Mouse (Mus musculus) heart, postnatal 36 days (tissue): ENCODE measurements around the gene Adgrl1. TPM values are rescaled to one million over a fixed set of nuclear protein-coding genes. Genes with fewer than 3 reads are reported as not detected.
"Not testable (repeated sequence)": the region's sequence is repeated elsewhere in the genome, so short reads cannot be mapped to it uniquely, and the experiment has no call there.

Experiments
- DNase-seq, 2 experiments: peaks; one replicate each; pipeline ENCODE4 v3.0.0; 2021 to 2022
- intact Hi-C: fragments of 180-260 bp; cut with DNase I; formaldehyde crosslinking; loops from one replicate; pipeline ENCODE4 v1.15.1; 2025
- microRNA-seq, 2 experiments: library from miRNA; unstranded; fragments of <30 nt; microRNA quantifications; one replicate each; pipeline ENCODE4 v1.2.0; 2021; ENCODE audit warnings: borderline number of aligned reads in 2 of 2
- total RNA-seq, 2 experiments: library from RNA; stranded (reverse); gene quantifications; 2 replicates each; pipeline ENCODE4 v1.2.3; 2021

The Adgrl1 gene
- total RNA-seq, 2 experiments from 2014 or later = 13.9 to 15.0 TPM

DNA sequence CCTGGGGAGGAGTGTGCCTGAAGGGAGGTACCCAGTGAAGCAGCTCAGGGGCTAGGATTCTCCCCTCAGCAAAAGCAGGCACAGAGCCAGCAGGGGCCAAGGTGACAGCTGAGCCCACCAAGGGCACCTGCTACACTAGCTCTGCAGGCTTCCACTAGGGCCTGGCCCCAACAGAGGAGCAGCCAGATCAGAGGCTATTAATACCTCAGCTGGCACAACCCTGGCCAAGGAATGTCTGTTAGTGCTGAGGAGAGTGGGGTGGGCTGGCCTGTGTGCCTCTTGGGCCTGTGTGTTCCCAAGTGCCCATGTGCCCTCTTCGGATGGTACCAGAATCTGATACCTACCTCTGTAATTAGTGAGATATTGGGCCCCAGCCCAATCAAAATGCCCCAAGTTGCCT lies 80.3 kb downstream of the Adgrl1 start:
- DNase-seq = peak; percentile 41 to 49
- intact Hi-C loops = no loop called here

DNA sequence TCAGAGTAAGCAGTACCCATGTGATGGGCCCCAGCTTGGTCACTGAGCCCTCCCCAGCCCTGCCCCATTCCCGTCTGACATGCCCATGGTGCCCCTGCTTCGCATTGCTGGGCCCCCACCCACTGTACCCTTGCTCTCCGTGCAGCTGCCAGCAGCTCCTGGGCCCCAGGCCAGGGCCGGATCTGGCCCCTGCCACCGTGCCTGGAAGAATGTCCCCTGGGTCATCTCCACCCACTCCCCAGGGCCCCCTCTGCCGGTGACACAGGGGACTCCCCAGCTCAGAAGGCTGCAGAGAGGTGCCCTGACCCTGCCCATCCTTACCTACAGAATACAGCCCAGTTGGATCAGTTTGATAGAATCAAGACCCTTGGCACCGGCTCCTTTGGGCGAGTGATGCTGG lies 80.9 kb downstream of the Adgrl1 start:
- peak; percentile 69 to 75 for DNase-seq
- intact Hi-C loops = no loop called here

DNA sequence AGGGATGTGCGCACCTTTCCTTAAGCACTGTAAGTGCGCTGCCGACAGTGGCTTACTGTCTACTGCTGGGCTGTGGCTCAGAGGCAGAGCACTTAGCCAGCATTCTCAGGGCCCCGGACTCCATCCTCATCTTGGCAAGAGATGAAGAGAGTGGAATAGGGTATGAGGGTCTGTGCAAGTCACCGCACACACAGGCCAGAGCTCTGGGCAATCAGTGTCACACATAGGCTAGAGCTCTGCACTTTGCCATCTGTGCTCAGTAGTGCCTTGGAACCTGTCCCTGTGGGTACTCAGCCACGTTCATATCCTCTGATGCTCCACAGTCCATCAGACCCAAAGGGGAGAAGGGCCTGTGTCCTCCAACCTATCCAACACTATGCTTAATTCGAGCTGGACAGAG lies 81.6 kb downstream of the Adgrl1 start:
- no peak for DNase-seq
- intact Hi-C loops = no loop called here

DNA sequence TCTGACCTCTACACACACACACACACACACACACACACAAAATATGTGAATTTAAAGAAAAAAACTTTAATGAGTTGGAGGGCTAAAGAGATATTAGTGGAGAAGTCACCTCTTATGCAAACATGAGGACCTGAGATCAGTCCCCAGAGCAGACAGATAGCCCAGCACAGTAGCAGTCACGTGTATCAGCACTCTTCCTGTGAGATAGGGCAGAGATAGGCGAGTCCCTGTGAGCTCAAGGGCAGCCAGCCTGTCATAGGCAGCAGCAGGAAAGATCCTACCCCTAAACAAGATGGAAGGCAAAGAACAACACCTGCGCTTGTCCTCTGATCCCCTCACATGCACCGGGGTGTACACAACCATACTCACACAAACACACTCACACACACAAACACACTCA lies 82.5 kb downstream of the Adgrl1 start:
- DNase-seq = no peak
- intact Hi-C loops = no loop called here

DNA sequence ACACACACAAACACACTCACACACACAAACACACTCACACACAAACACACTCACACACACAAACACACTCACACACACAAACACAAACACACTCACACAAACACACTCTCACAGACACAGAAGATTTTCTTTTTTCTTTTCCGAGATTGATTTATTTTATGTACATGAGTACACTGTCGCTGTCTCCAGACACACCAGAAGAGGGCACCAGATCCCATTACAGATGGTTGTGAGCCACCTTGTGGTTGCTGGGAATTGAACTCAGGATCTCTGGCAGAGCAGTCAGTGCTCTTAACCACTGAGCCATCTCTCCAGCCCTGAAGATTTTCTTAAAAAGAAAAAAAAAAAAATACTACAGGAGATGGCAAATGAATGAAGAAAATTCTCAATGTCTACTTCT lies 83.3 kb downstream of the Adgrl1 start:
- DNase-seq, intact Hi-C loops: not testable (repeated sequence)

DNA sequence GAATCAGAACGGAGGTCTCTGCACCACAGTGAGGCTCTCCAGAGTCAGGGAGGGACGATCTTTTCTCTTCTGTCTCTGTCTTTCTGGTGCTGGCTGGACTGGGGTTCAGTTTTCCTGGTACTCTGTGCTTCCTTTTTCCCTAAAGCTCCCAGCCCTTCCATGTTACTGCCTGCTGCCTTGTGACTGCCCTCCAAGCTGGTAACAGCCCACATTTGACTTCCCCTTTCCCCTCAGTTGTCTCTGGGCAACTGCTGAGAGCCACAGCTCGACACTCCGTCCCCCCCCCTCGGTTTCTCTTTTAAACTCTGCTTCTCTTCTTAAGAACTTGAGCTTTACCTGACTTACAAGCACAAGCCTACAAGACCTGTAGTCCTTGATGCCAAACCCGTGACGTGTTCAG lies 89.3 kb downstream of the Adgrl1 start:
- intact Hi-C loops = no loop called here
- DNase-seq = no peak

DNA sequence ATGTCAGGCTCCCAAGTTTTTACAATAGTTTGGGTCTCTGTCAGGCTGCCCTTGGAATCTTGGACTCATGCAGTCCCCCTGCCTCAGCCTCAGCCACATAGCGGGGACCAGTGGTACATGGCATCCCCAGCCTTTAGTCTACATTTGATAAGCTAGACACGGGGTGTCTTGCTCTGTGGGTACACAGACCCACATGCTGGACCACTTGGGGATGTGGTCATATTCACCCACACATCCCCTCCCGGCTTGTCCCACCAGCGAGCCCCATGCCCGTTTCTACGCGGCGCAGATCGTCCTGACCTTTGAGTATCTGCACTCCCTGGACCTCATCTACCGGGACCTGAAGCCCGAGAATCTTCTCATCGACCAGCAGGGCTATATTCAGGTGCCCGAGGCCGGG lies 90.3 kb downstream of the Adgrl1 start:
- no peak for DNase-seq
- intact Hi-C loops = no loop called here

Small RNAs within 50 kb of the gene (microRNA-seq; reads per million reads assigned to microRNA genes)
- gene Gm44330 (0 reads per million in 2 experiments), gene Gm44450 (0 reads per million in 2 experiments)

Other genes with a start within 250 kb of the Adgrl1 start
- gene Gipc1, start 247.4 kb upstream of the Adgrl1 start, total RNA-seq = 10 to 100 TPM; 25.2 to 28.3 TPM
- under 1 TPM; 0.27 to 0.75 TPM for gene Ptger1, start 233.4 kb upstream of the Adgrl1 start, total RNA-seq
- gene Pkn1, start 200.9 kb upstream of the Adgrl1 start, total RNA-seq = 10 to 100 TPM; 53.7 to 62.4 TPM
- gene Ddx39, start 184.9 kb upstream of the Adgrl1 start, total RNA-seq = 10 to 100 TPM; 15.8 to 17.2 TPM
- gene Adgre5, start 158.8 kb upstream of the Adgrl1 start, total RNA-seq = 10 to 100 TPM; 39.5 to 52.7 TPM
- gene Gm10644, start 55.1 kb downstream of the Adgrl1 start, total RNA-seq = under 1 TPM; 0.92 to 0.95 TPM
- 1 to 10 TPM; 1.2 to 2.4 TPM for gene Asf1b, start 55.4 kb downstream of the Adgrl1 start, total RNA-seq
- 100 to 1,000 TPM; 336 to 360 TPM for gene Prkaca, start 72.9 kb downstream of the Adgrl1 start, total RNA-seq
- 10 to 100 TPM; 27.3 to 33.1 TPM for gene Samd1, start 97.6 kb downstream of the Adgrl1 start, total RNA-seq
- not detected for gene 1700067K01Rik, start 101.4 kb downstream of the Adgrl1 start, total RNA-seq
- 1 to 10 TPM; 2.6 to 3.4 TPM for gene 2210011C24Rik, start 112.1 kb downstream of the Adgrl1 start, total RNA-seq
- under 1 TPM; 0.11 to 0.87 TPM for gene Palm3, start 121.4 kb downstream of the Adgrl1 start, total RNA-seq
- gene Il27ra, start 142.5 kb downstream of the Adgrl1 start, total RNA-seq = 1 to 10 TPM; 3.0 to 3.1 TPM
- gene Rln3, start 144.9 kb downstream of the Adgrl1 start, total RNA-seq = not detected
- gene Gm10643, start 165.0 kb downstream of the Adgrl1 start, total RNA-seq = 1 to 10 TPM; 4.1 to 4.5 TPM
- 10 to 100 TPM; 11.0 to 12.3 TPM for gene Rfx1, start 166.7 kb downstream of the Adgrl1 start, total RNA-seq
- gene Dcaf15, start 204.7 kb downstream of the Adgrl1 start, total RNA-seq = 1 to 10 TPM; 8.1 to 8.2 TPM
- gene Podnl1, start 225.9 kb downstream of the Adgrl1 start, total RNA-seq = not detected
- gene Cc2d1a, start 247.8 kb downstream of the Adgrl1 start, total RNA-seq = 10 to 100 TPM; 14.5 to 15.8 TPM
- under 1 TPM in 1 of 2 experiments, not detected in 1; 0.36 TPM for gene 4930432K21Rik, start 247.9 kb downstream of the Adgrl1 start, total RNA-seq